Mouse (Mus musculus) CD4-positive, CD25-positive, alpha-beta regulatory T cell, adult 4 months (primary cell): Measurements from ENCODE around the gene Zcwpw1. TPM values are rescaled to one million over a fixed set of nuclear protein-coding genes. Genes with fewer than 3 reads are reported as not detected.
"Not testable (repeated sequence)": the region's sequence is repeated elsewhere in the genome, so short reads cannot be mapped to it uniquely, and the experiment has no call there.

Experiments used
- ATAC-seq: one replicate; pipeline ENCODE4 v1.8.0; 2017
- polyA plus RNA-seq, 2 experiments: library from polyadenylated mRNA; unstranded; fragments of 100-300 nt; shearing (Covaris generic); gene quantifications; one replicate each; pipeline ENCODE4 v1.2.1; 2017

The Zcwpw1 gene
- polyA plus RNA-seq, 2 experiments from 2014 or later, result 15.2 to 24.8 TPM

DNA sequence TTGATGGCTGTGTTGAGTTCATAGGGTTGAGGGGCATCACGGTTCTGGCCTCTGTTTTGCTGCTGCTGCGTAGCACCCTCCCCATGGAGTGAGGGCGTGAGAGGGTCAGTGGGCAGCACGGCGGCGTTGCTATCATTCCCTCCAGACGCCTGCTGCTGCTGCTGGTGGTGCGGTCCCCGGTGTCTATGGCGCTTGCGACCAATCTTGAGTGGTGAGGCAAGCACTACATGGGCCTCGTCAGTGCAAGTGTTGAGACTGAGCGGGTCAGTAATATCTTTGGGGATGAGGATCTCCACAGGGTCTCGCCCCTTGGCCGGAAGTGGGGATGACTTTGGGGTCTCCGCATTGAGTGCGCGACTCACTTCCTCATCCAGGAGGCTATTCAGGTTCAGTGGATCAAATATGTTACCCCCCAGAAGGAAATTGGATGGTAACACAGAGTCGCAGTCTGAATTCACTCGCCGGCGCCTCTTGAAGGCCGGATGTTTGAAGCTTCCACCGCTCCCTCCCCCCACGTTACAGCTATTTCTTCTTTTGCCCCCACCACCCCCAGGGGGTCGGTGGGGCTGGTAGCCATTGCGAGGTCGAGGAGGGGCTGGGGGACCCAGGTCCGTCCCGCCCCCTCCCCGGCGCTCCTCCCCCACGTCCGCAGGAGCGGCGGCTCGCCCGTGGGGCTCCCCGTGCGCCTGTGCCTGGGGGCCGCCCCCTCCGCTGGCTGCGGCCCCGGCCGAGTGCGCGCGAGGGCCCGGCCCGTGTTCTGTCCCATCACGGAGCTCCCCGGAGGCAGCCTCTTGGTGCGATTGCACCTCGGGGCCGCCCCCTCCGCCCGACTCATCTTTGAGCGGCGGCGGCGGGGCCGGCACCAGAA lies 2.2 kb upstream of the Zcwpw1 start:
- peak; percentile 5 for ATAC-seq

DNA sequence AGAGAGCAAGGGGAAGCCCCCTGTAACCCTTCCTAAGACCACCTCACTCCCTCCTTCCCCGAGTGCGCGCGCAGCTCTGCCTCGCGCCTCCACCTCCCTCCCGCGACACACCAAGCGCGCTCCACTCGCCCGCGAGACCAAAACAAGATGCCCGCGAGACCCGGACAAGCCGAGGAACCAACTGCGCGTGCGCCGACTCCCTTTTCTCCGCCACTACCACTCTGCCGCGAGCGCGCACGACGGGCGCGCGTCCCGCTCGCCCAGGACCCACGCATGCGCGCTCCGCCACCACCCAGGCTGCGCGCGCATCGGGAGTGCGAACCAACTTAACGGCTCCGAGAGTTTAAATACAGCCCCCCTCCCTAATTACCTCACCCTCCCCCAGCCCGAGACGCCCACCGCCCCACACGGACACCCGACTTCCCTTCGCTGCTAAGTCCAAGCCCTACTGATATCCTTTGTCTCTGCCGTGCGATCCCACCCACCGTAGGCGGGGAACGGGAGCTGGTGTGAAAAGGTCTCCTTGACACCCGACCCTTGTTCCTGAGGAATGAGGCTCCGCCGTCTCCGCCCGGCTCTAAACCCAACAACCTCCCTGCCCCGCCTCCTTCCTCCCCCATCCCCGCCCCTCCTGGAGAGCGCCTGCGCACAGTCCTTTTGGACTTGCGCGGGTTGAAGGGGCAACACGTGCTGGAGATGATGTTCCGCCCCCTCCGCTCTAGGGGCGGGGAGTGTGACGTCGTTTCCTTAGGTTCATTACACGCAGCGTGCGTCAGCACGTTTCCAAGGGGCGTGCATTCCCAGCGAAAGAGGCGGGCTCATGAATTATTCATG lies 1.3 kb upstream of the Zcwpw1 start:
- peak; percentile 76 for ATAC-seq

DNA sequence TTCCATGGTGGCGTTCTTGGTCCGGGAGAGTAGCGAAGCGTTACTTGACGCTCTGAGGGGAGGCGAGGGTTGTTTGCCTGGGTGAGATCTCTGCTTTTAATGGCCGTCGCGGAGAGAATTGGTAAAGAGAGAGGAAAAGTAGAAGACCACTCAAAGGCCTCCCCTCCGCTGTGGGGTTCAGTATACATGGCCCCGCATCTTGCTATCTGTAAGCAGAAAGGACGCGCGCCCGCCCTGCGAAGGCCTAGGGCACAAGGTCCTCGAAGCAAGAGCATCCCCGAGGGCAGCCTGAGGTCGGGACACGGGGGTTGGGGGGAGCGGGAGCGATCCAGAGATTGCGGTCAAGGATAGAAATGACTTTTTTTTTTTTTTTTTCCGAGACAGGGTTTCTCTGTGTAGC lies 573 bp downstream of the Zcwpw1 start:
- no peak for ATAC-seq

DNA sequence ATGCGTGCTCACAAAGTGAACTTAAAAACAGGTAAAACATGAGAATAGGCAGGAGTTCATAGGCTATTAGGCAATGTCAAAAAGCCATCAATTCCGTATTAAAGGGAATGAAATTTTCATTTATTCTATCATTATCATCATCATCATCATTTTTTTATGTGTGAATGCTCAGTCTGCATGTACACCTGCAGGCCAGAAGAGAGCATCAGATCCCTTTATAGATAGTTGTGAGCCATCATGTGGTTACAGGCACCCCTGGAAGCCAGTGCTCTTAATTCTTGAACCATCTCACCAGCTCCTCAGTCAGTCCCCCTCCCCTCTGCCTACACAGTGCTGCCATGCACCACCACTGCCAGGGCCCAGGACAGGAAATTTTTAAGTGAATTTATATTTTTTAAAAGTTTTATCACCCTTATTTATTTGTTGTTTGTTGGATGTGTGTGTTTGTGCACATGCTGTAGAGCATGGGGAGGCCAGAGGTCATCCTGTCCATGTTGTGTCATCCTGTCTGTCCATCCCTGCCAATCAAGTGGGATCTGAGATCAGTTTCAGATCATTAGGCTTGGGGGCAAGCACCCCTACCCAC lies 1.4 kb downstream of the Zcwpw1 start:
- no peak for ATAC-seq

DNA sequence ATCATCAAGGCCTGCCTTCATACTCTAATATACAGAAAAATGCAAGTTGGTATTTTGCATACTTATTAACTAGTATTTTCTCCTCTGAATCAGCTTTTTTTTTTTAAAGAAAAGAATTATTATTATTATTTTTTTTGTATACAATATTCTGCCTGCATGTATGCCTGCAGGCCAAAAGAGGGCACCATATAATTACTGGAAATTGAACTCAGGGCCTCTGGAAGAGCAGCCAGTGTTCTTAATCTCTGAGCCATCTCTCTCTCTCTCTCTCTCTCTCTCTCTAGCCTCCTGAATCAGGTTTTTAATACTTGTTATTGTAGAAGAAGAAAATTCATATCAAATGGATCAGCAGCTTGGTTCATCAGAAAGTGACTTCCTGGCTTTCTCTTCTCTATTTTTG lies 4.0 kb downstream of the Zcwpw1 start:
- ATAC-seq, result no peak

DNA sequence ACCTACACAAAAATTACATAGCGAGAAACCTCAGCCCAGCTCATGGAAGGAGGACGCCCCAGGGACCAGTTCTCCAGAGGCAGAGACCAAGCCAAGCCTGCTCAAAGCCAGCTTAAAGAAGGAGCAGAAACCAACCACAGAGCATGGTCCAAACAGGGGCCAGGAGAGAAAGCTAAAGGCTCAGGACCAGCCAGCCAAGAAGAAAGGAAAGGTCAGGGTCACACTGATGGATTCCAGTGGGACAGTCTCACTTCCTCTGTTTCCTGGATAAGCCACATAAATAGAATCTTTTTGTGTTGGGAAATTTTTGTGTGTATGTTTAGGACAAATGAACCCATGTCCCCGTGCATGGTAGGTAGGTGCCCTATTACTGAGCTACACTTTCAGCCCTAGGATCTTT lies 9.0 kb downstream of the Zcwpw1 start:
- no peak for ATAC-seq

DNA sequence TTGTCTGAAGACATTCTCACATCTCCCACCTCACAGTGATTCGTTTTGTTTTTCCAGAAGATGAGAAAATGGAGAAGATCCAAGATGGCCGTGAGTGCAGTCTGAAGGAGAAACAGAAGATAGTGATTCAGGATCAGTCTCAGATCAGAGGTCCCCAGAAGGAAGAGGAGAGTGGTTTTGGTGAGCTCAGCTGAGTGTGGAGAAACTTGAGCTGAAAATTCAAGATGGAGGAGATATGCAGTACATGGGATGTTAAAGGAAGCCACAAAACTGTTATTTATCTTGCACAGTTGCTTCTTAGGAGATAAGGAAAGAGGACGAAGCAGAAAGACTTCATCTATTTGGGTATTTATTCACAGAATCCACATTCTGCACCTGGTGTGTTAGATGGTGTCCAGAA lies 13.3 kb downstream of the Zcwpw1 start:
- ATAC-seq, result no peak

DNA sequence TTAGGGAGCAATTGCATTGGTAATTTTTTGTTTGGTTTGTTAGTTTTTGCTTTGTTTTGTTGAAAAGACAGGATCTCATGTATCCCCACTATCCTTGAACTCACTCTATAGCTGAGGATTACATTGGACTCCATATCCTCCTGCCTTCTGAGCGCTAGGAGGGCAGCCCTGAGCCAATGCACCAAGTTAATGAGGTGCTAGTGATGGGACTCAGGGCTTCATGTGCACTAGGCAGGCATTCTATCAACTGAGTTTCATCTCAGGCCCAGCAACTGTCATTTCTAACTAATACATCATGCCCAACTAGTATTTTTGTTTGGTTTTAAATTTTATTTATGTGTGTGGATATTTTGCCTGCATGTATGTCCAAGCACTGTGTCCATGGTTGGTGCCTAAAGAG lies 18.6 kb downstream of the Zcwpw1 start:
- no peak for ATAC-seq

DNA sequence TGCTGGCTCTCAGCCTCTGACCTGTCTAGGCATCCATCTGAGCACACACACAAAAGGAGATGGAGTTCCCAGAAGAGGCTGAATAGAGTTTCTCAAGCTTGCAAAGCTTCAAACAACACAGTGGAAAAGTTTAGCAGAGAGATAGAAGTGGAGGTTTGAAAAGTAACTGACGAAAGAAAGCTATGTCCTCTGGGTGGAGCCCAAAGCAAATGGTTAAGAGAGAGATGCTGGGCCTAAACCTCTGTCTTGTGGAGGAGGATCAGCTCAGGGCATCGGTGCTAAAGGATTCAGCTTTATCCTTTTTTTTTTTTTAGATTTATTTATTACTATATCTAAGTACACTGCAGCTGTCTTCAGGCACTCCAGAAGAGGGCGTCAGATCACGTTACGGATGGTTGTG lies 20.7 kb downstream of the Zcwpw1 start:
- no peak for ATAC-seq

DNA sequence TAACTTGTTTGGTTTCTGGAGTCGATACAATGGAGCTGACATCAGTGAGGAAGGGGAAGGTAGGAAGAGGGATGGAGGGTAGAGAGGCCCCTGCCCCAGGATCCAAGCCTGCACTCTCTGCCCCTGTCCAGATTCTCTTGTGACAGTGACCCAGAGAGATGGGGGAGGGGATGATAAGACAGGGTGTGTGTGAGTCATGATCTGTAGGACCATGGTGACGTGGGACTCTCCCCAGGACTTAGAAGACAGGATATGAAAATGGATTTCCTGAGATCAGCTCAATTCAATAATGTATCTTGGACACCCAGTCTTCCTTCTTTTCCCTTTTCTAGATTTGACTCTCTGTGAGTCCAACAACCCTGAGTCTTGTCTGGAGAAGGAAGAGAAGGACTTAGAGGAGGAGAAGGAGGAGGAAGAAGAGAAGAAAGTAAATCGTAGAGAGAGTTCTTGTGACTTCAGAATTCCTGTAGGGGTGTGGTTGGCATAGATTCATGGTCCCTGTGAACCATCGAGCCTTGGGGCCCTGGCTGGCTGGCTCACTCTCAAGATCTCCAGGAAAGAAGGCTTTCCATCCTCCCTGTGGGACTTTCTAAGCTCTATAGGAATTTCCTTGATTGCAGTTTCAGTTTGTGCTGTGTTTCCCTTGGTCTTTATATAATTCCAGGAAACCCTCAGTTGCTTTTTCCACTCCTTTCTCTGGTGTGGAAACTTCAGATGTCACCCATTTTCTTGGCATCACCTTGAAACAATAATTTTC lies 30.0 kb downstream of the Zcwpw1 start:
- no peak for ATAC-seq

DNA sequence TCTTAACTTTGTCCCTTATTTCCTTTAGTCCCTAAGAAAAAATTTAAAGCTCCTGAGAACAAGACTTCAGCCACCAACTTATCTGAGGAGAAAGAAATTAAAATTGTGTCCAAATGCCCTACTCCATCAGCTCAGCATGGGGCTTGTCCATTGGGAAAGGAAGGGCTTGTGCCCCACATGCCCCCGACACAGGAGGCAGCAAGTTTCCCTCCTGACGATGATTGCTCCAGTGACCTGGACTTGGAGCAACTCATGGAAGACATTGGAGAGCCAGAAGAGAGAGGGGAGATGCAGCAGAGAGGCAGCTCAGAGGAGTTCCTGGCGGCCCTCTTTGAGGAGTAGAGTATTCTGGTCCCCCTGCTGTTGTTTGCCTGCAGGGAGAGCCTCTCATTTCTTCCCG lies 34.5 kb downstream of the Zcwpw1 start:
- no peak for ATAC-seq

DNA sequence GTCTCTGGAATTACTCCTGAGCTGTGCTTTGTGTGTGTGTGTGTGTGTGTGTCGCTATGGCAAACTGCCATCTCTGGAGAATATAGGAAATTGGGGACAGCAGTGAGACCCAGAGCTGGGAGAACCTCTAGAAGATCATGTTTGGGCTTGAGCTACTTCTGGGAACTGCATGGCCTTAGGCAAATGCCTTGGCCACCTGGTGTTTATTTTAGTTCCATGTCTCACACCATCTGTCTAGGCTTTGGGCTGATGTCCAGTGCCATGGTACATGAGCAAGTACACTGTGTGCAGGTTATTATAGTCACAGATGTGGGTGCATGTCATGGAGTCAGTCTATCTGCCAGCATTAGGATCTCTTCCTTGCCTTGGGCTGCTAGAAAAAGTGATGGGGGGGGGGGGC lies 35.0 kb downstream of the Zcwpw1 start:
- no peak for ATAC-seq

DNA sequence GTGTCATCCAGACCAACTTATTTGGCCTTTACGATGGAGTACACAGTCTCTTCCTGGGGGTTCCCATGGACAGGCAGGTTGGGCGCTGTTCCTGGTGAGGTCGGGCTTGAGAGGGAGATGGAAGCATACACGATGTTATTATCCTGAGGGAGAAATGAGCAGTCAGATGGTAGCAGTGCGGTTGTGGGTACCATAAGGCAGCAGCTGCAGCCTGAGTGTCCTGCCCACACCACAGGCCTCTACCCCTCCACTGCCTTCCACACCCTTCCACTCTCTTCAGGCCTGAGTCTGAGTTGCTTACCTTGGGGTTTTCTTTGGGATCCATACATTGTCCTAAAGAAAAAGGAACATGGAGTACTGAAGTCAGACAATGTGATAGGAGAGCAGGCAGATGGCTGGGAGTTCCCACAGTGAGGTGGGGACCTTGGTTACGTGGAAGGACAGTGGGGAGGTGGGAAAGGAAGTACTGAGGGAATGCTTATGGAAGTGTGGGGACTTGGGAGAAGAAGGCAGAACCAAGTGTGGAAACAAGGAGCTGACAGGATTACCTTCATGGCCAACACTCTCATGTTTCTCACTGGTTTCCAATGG lies 36.0 kb downstream of the Zcwpw1 start:
- ATAC-seq, result no peak

DNA sequence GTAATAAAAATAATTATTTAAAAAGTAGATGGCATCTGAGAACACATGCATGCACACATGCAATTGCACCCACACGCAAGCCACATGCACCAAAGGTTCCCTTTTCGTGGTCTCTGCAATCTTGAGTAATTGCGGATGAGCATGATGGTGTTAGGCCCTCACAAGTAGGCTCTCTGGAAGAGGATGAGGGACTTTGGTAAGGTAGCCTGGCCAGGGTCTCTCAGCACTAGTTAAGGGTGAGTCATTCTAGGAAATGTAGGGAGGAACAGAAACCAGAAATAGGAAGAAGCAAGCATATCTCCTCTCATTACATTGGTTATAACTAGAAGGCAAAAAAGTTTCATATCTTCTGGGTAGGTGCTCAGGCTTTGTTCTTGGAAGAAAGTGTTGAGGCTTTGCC lies 37.4 kb downstream of the Zcwpw1 start:
- ATAC-seq, result no peak

DNA sequence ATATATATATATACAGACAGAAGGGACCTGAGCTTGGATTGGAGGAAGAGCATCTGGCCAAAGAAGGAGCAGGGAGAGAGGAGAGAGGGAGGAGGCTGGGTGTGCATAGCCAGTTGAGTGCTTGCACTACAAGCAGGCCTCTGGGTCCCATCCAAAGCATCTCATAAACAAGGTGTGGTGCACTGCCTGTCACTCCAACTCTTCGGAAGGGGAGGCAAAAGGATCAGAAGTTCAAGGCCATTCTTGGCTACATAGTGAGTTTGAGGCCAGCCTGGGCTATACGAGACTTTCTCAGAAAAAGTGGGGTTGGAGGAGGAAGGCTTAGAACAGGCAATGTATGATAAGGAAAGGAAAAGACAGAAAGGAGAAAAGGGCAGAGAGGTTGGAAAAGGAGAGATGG lies 38.4 kb downstream of the Zcwpw1 start:
- ATAC-seq, result no peak

DNA sequence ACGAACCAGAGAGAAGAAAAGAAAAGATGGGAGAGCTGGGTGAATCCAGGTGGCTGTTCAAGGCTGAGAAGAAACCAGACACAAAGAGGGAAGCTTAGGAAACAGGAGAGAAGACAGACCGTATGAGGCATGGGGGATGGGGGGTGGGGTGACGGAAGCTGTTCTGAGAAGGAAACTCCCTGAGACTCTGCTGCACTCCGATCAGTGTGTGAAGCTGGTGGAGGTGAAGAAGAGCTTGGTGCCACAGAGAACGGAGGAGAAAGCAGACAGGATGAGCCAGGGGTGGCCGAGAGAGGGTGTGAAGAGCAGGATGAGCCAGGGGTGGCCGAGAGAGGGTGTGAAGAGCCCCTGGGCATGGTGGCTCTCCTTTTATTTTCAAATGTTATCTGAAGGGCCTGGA lies 38.8 kb downstream of the Zcwpw1 start:
- ATAC-seq, result no peak

DNA sequence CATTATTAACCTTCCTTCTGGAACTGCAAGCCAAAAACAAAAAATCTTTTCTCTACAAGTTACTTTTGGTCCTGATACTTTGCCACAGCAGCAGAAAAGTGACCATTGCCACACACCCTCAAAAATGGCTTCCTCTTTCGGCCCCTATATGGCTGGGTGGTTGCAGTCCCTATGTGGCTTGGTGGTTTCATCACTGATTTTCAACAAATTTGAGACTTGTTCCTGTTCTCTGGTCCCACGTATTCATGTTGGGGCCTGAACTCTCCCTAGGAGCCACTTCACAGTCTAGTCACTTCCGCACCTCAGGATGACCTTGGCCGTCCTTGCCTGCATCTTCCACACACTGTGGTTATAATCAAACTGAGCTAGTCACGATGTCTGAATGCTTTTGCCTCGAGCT lies 41.1 kb downstream of the Zcwpw1 start:
- ATAC-seq, result no peak

DNA sequence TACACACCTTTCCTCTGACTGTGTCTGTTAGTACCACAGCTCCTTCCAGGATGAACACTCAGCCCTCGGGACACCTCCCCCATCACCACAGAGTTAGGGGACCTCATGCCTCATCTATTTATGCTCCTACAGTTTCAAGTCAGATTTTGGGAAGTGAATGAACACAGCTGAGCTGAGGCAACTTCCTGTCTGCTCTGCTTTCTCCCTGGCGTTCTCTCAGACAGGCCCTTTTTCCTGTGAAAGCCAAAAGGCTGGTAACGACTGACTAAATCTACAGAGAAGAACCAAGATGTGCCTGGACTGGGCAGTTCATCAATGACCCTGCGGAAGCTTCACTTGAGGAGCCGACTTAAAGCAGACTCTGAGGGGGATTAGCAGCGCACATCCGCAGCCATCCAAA lies 42.6 kb downstream of the Zcwpw1 start:
- no peak for ATAC-seq

DNA sequence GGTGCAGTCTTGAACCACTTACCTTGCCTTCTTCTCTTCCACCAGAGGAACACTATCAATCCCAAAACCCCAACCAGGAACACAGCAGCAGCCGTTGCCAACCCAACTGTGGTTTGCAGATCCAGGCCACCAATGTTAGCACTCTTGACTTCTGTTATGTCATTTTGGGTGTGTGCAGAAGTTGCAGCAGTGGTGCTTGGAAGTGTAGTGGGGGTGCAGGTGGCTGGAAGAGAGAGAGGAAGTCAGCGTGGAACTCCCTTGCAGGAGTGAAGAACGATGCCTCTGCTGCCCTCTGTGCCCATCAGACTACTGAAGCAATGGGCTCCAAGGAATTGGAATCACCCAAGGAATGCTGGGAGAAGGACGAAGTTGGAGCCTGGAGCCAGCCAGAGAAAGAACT lies 43.5 kb downstream of the Zcwpw1 start:
- no peak for ATAC-seq

DNA sequence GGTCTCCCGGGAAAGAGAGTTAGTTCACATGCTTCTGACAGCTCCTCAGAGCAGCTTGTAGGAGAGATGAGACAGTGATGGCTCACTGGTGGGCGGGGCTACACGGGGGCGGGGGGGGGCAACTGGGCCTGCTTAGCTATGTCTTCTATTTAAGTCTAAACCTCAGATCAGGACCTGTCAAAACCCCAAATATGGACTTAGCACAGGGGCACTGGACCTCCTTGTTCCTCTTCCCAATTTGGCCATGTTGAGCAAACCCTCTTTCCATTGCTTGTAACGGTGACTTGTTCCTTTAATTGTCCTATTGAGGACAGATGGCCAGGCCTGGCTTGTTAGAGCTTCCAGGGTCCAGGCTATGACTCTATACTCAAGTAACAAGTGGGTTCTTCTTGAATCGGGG lies 43.9 kb downstream of the Zcwpw1 start:
- no peak for ATAC-seq

DNA sequence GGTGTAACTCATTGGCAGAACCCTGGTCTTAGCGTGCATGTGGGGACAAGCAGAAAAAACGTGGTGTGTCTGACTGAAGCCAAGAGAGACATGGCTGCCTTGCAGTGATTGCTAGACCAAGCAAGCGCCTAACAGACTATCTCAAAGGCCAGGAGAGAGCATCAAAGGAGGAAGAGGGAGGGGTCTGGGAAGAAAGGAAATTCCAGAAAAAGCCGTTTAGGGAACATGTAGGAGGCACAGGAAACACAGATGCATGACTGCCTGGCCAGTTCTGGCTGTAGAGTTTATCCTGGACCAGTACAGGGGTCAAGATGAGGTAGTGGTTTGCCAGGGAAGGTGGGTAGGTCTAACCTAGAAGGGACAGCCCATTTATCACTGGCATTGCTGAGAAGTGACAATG lies 45.9 kb downstream of the Zcwpw1 start:
- ATAC-seq, result no peak

DNA sequence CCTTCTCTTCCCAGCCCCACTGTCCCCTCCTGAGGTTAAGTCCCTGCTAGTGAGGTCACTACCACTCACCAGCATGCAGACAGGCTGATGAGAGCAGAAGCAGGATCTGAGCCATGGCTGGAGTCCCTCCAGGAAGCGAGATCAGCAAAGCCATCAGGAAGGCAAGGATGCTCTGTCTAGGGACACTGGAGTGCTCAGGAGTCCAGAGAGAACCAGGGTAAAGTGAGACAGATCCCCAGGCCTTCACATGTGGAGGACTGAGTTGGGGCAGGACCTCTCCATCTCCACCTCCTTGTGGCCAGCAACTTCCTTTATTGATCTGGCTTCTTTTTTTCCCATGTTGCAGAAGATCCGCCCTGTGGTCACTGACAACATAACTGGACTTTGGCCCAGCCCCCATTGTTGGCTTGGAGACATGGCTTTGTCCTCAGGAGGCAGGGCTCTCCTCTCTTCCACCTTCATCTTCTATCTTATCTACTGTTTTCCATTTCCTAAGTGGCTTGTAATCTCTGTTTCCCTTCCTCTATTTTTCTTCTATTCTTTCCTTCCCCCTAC lies 48.4 kb downstream of the Zcwpw1 start, which contains the start of gene Pilra:
Pilra (minus strand) TSS at position 316 of the 555 bp plus-strand sequence.
- not testable (repeated sequence) for ATAC-seq
